Mouse (Mus musculus) embryo, embryonic 9.5 days (tissue): ENCODE results near the gene Nfatc2.
A peak's percentile ranks its signal among the peaks of the same experiment; 100 is the strongest.

Experiments
- DNase-seq: peaks from one replicate; pipeline ENCODE4 v3.0.0-alpha.2; 2017; ENCODE audit errors: extremely low spot score

The Nfatc2 gene

GRCm38 (mm10) chr2:168579109-168579508, 22.3 kb downstream of the Nfatc2 start:
- DNase-seq: no peak

DNA sequence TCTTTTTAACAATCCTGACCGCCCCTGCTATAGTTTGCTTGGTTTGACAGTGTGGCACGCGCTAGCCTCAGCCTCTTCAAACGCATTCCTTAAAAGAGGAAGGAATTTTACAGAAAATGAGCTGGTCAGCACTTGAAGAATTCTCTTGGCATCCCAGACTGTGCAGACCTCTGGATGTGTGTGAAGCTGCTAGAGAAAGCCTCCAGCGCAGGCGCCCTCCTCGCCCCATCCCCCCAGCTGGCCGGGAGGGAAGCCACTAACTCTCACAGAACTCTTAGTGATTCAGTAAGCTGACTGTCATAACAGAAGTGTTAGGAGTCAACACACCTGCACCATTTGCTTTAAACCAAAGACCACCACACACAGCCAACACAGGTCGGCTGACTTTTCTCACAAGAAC, 23.3 kb downstream of the Nfatc2 start:
- no peak for DNase-seq

- DNase-seq: no peak
Measured at GRCm38 (mm10) chr2:168577381-168577780, 24.1 kb downstream of the Nfatc2 start.

GRCm38 (mm10) chr2:168575834-168576233, 25.6 kb downstream of the Nfatc2 start:
- DNase-seq: no peak

DNA sequence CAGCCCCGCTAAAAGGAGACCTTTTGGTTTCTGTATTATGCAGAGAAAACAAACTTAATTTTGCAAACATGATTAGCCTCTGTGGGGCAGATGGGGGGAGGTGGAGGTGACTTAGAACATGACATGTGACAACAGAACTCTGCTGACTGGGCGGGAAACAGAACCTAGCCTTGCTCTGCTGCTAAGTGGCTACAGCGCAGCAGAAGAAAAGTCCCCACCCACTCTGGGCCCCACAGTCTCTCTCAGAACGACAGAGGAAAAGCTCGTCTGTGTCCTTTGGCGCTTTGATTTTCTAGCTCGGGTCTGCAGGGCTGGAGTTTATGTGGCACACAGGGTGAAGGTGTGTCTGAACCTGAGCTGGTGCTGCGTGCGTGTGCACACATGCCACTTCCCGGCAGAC, 26.5 kb downstream of the Nfatc2 start:
- no peak for DNase-seq

DNA sequence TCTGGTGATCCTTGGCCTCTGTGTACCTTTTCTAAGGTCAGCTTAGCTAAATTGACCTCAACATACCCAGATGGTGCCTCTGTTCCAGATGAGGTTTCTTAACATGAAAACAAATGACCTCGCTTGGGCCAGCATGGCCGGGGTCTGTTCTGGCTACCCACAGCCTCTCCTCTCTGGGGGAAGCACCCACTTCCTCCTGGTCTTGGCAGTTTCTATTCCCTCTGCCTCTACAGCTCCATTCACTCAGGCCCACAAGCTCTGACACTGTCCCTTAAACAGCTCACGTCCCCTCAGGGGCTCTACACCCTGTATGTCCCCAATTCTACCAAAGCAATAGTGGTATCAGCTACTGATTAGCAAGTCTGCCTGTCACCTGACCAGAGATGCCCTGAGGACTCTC, 27.6 kb downstream of the Nfatc2 start:
- DNase-seq: no peak

DNA sequence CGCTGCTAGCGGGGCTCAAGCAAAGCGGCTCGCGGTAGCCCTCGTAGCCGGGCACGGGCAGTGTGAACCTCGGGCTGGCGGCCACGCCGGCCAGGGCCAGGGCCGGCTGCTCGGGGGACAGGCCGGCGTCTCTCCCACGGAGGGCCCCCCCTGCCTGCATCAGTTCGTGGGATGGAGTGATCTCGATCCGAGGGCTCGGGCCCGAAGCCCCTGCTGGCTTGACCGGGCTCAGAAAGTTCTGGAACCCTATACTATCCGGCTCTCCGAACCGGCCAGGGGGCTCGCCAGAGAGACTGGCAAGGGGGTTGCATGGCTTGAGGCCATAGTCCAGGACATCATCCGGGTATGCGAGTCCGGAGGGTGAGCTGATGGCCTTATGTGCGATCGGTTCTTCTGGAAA, 30.2 kb downstream of the Nfatc2 start:
- no peak for DNase-seq

DNA sequence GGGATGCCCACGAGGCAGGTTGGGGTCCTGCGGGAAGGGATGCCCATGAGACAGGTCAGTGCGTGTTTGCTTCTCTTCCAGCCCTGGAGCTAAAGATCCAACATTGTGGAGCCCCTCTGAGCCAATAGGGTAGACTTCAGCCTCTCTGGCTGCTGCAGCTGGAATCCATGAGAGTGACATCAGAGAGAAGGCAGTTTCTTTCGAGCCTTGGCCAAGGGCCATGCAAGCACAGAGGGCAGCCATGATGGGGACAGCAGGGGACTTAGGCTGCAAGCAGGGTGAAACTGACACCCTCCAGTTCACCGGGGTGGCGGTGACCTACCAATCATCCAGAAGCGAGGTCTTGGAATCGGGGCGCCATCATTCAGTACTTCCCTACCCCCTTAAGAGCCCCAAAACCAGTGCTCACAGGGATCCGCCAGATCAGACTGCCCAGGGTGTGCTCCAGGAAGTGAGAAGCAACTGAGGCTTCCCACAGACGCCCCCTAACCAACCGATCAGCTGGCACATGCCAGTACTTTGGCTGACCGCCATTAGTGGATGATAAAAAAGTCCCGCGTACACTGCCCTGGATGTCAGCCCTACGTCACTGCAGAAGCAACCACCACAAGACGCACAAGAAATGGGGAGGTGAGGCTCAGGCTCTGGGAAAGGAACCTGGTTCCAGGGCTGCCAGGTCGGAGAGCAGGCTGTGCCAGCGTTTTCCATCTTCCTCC, 35.8 kb downstream of the Nfatc2 start:
- DNase-seq: no peak

- no peak for DNase-seq
Measured at GRCm38 (mm10) chr2:168563184-168563583, 38.3 kb downstream of the Nfatc2 start.

GRCm38 (mm10) chr2:168557035-168557434, 44.4 kb downstream of the Nfatc2 start:
- no peak for DNase-seq

DNA sequence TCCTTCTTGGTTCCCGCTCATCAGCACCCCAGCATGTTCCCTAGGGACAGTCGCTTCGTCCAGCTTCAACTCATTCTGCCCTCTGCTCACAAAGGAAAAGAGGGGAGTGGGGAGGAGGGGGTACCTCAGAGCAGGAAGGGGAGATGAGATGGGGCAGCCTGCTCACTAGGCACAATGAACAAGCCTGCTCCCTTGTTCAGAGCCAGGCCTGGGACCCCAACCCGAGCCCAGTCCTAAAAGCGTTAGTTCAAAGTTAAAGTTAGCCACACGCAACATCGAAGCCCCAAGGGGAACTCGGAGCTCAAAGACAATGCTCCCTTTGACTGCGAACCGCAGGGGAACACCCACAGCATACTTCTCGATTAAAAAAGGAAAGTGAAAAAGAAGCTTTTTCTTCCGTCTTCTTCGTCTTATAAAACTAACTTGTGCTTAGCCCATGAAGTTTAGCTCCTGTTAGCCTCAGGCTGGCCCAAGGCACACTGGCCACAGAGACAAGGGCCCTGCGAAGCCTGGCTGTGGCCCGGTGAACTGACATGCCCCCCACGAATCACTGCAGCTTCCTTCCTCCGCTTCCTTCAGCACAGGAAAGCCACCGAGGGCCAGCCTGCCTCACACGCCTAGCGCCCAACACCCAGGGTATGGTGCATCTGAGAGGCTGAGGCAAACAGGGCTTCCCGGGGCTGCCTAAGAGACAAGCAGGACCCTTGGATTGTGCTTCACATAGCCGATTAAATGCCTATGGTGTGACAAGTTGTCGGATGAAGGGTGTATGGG, 45.4 kb downstream of the Nfatc2 start:
- peak; percentile 21 for DNase-seq

- peak; percentile 54 for DNase-seq
Measured at GRCm38 (mm10) chr2:168553541-168553961, 47.9 kb downstream of the Nfatc2 start.

DNA sequence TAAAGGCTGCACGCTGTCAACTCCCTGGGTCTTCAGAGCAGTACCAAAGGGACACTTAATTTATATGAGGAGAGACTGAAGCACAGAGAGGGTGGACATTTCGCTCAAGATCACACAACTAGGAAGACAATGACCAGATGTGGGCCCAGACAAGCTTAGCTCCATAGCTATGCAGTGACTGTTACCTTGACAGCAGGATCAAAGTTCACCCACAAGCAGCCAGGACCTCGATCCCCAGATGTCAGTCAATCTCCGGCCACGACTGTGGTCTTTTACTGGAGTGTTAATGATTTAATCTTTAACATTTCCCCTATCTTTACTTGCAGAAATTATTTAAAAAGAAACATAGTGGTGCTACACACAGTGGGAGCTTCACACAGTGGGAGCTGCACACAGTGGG, 49.1 kb downstream of the Nfatc2 start:
- no peak for DNase-seq

- no peak for DNase-seq
Measured at GRCm38 (mm10) chr2:168551218-168551617, 50.2 kb downstream of the Nfatc2 start.

GRCm38 (mm10) chr2:168549326-168549725, 52.1 kb downstream of the Nfatc2 start:
- no peak for DNase-seq

- no peak for DNase-seq
Measured at GRCm38 (mm10) chr2:168548008-168548407, 53.4 kb downstream of the Nfatc2 start.

GRCm38 (mm10) chr2:168545901-168546557, 55.4 kb downstream of the Nfatc2 start:
- no peak for DNase-seq

DNA sequence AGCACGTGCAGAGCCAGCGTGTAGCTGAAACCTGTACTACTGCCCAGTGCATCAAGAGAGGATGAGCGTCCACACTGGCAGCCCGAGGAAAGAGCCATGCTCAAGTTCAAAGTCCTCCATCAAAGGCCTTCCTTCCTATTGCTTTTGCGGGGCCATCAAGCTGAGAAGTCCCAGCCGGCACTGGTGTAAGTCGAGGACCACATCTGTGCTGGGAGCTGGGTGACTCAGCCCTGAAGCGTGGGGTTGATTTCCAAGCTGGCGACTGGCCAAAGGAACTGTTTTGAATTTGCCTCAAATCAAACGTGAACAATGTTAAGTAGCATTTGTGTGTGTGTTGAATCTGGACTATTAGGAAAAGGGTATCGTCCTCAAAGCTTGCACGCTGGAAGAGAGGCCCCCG, 57.4 kb downstream of the Nfatc2 start:
- DNase-seq: no peak

- no peak for DNase-seq
Measured at GRCm38 (mm10) chr2:168543026-168543425, 58.4 kb downstream of the Nfatc2 start.

- no peak for DNase-seq
Measured at GRCm38 (mm10) chr2:168541223-168541622, 60.2 kb downstream of the Nfatc2 start.

DNA sequence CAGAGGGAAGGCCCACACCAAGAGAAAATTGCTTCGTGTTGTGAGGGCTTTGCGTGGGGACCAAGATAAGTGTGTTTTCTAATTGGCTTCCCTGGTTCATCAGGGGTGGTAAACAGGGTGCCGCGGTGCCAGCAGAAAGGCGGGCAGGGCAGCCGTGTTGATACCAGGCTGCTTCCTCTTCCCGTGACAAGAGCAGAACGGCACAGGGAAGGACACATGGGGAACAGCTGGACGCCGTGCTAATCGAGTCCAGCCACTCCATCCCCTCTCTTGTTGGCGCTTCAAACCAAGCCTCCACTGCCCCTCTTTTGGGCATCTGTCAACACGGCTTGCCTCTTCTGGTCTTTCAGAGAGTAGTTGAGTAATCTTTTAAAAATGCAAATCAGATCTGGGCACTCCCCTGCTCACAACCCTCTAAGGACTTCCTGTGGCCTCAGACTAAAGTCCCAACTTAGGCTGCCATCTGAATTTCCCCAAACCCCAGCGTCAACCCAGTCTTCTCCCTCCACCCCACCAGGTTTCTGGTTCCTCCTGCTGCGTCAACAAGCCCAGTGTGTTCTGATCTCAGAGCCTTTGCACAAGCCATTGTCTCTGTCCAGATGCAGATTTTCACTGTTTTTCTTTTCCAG, 61.7 kb downstream of the Nfatc2 start:
- no peak for DNase-seq

DNA sequence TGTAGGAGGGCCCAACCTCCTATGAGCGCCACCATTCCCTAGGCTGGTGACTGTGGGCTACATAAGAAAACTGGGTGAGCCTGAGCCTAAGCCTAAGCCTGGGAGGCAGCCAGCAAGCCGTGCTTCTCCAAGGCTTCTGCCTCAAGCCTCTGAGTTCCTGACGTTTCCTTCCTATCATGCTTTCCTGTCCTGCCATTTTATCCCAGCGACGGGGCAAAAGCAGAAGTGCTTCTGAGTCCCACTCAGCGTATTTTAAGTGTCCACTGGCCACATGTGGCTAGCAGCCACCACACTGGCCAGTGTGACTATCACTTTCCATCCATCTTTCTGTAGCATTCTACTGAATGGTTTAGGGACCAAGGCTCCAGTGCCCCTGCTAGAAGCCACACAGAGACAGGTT, 62.4 kb downstream of the Nfatc2 start:
- no peak for DNase-seq
